Mouse (Mus musculus) erythroid progenitor cell, adult 5-6 weeks (primary cell): ENCODE measurements around the gene Plac1. TPM values are rescaled to one million over a fixed set of nuclear protein-coding genes. Genes with fewer than 3 reads are reported as not detected.
"Not testable (repeated sequence)": the region's sequence is repeated elsewhere in the genome, so short reads cannot be mapped to it uniquely, and the experiment has no call there.

Experiments used
- ATAC-seq: replicated peaks from 2 replicates; pipeline ENCODE4 v1.8.0; 2016; ENCODE audit warnings: moderate number of reproducible peaks, mild to moderate bottlenecking, moderate TSS enrichment, inconsistent platforms; ENCODE audit not compliant: poor library complexity, low FRiP score, severe bottlenecking
- total RNA-seq, 2 experiments: library from RNA; stranded (forward) in 1 of 2; stranded (reverse) in 1 of 2; fragments of 150-400 nt in 1 of 2; fragments of 186-747, 209-891 nt in 1 of 2; gene quantifications; 2 replicates each; pipeline versions ENCODE4 v1.2.3 to v1.2.4; 2015 to 2017; ENCODE audit warnings: low replicate concordance in 2 of 2

Plac1 gene
- total RNA-seq (2015; ENCODE audit: low replicate concordance) (not detected in 2 replicates), total RNA-seq (2017; ENCODE audit: low replicate concordance) (not detected in 2 replicates)

DNA sequence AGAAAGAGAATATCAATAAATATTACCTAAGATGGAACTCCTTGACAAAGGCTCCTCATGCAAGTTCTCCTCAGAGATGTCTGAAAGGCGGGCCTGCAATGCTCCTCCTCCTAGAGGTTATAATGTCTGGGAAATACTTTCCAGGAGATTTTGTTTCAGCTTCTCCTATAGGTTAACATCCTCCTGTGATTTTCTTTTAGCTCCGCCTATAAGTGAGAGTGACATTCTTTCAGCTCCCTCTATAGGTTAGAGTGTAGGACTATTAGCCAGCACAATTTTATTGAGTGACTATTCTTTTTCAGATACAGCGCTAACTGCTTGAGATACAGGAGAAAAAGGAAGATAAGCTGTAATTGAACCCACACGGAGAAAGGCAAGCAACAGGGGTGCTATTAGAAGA, at the start of gene Plac1:
Plac1 (minus strand) TSS at position 101 of the 400 bp plus-strand sequence.
- ATAC-seq = no peak

DNA sequence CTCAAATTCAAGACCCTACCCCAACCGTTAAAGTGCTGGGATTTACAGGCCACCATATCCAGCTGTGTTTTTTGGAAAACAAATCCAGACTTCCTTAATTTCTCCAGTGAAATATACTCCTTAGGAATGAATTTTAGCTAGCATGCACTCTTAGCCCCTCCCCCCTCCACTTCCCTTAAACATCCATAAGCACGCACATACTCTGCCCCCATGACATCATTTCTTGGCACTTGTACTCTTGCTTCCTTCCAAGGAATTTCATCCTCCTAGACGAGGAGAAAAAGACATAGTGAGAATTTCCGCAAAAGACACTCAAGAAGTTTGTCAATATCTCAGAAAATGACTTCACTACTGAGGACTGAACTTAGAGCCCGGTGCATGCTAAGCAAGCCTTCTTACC, 48.0 kb upstream of the Plac1 start:
- ATAC-seq = no peak

GRCm38 (mm10) chrX:53273124-53273523, 33.2 kb upstream of the Plac1 start, which contains the start of gene Fam122c:
TSS of gene Fam122c (plus strand) at chrX:53273424.
- ATAC-seq = no peak

DNA sequence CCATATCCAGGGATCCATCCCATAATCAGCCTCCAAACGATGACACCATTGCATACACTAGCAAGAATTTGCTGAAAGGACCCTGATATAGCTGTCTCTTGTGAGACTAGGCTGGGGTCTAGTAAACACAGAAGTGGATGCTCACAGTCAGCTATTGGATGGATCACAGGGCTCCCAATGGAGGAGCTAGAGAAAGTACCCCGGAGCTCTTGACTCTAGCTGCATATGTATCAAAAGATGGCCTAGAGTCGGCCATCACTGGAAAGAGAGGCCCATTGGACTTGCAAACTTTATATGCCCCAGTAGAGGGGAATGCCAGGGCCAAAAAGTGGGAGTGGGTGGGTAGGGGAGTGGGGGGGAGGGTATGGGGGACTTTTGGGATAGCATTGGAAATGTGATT, 31.7 kb upstream of the Plac1 start:
- not testable (repeated sequence) for ATAC-seq

DNA sequence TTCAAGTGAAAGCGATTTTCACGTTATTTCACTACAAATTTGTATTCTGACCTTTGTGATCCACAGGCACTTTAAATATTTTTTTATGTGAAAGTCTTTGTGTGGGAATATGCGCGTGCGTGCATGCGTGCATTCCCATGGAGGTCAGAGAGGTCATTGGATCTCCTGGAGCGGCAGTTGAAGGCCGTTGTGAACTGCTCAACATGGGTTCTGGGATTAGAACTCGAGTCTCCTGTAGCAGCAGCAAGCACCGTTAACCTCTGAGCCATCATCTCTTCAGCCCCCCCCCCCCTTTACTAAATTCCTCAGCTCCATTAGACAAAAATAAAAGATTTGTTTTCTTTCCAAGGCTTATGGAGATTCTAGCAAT, 30.1 kb upstream of the Plac1 start:
- peak; percentile 8; the same call in 1 of the 2 replicates for ATAC-seq

GRCm38 (mm10) chrX:53269289-53270062, 29.6 kb upstream of the Plac1 start, which contains the start of gene Fam122b:
TSS of gene Fam122b (minus strand) at chrX:53269805.
- peak; percentile 95 for ATAC-seq

- ATAC-seq = peak; percentile 84
Observed at GRCm38 (mm10) chrX:53268856-53269255, 28.9 kb upstream of the Plac1 start.

GRCm38 (mm10) chrX:53266186-53266585, 26.3 kb upstream of the Plac1 start:
- ATAC-seq = no peak

DNA sequence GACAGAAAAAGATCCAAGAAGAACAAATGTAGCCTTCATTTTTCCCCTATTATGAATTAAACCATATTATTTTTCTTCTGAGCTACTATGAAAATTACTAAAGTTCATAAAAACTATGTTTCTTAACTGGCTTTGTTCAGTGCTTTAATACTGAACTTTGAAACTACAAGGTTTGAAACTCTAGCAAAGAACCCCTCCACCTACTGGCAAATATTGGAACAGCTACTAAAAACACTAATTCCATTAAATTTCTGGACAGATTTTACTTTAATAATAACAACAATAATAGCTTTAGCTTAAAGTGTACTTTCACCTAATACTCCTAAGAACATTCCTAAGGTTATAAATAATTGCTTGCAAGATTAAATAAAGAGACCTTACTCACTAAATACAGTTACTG, 15.3 kb upstream of the Plac1 start:
- ATAC-seq = no peak

GRCm38 (mm10) chrX:53237971-53238370, 1.9 kb downstream of the Plac1 start:
- 0 out of 2 replicates have a peak, but pooled peaks have one; percentile 34 for ATAC-seq

GRCm38 (mm10) chrX:53236404-53236803, 3.5 kb downstream of the Plac1 start:
- no peak for ATAC-seq

DNA sequence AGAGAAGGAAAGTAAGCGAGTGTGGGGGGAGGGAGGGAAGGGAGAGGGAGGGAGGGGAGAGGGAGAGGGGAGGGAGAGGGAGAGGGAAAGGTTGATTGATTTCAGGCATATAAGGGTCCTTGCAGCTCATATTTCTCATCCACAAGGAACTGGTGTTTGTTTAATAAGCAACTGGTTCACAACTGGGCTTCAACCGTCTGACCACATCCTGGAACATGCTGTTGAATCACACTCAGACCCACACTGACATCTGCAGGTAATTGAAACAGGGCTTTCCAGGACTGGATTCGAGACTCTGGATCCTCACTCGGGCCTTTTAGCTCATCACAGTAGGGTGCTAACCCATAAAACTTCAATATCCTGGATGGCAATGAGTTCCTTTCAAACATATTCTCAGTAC, 6.2 kb downstream of the Plac1 start:
- ATAC-seq = no peak

- ATAC-seq = no peak
Observed at GRCm38 (mm10) chrX:53231965-53232364, 7.9 kb downstream of the Plac1 start.

DNA sequence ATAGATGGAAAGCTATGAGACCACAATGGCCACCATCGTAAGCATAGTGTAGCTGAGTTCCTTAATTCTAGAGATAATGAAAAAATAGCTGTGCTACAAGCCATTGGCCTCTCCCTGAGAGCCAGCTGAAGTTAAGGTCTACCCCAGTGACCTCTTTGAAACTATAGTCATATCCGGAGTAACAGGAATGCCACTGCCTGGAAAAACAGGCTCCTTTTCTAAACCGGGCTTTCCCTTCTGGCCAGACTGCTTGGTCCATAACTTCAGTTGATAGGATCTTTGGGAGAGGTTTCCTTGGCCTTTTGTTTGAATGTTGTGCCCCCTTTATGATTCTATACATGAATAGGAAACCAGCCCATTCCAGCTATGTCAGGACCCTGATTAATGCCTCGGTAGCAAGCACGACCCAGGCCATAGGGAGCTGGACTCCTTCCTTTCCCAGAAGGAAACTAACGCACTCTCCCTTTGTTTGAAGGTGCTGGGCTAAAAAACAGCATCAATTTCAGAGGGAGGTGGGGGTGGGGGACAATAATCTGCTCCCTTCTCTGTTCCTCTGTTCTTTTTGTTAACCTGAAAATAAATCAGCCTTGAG, 15.5 kb downstream of the Plac1 start:
- no peak for ATAC-seq

- ATAC-seq = no peak
Observed at GRCm38 (mm10) chrX:53220855-53221254, 19.1 kb downstream of the Plac1 start.

DNA sequence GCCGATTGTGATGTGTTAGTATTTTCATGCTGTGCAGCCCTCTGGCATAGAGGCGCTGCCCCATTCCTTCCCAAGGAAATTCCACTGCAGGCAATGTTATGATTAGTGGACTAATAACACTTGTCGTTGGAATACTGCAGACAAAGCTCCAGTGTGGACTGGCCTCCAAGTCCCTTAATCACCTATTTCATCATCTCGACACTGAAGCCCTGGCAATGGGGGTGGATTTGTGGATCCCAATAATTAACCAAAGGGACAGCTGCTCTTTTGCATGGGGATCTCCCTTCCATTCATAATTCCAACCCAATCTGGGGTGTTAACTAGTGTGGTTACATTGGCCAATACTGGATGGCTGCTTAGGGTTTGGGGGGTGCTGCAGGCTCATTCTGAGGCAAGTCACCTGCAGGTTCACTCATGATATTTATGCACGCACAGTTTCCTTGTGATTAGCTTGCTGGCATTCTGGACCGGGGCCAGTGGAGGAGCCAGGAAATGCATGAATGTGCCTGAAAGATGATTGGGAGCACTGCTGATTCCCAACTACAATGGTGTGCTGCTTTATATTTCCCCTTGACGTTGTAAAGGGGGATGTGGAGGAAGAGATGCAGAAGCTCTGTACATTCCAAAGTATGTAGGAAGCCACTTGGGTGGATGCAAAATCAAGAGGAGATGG, 25.2 kb downstream of the Plac1 start:
- no peak for ATAC-seq

- no peak for ATAC-seq
Observed at GRCm38 (mm10) chrX:53213838-53214237, 26.1 kb downstream of the Plac1 start.

DNA sequence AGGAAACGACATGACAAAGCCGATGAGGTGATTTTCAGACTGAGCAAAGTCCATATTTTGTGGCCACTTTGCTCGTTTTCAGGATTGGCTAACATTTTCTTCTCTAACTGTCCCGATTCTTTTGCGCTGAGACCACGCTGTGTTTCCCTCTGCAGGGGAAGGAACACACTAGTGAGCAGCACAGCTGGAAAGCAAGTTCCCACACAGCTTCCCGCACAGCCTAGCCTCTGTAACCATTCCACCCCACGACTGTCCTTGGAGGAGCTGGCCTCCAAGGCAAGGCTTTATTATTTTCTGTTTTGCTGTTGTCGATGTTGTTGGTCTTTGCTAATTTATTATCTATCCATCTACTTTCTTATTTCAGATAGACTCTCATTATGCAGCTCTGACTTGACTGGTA, 27.4 kb downstream of the Plac1 start:
- no peak for ATAC-seq

- ATAC-seq = no peak
Observed at GRCm38 (mm10) chrX:53211756-53212483, 28.0 kb downstream of the Plac1 start.

GRCm38 (mm10) chrX:53209431-53209830, 30.5 kb downstream of the Plac1 start:
- no peak for ATAC-seq
